Mouse (Mus musculus): ENCODE measurements around the gene Trpm3. TPM values are rescaled to one million over a fixed set of nuclear protein-coding genes. Genes with fewer than 3 reads are reported as not detected.
A peak's percentile ranks its signal among the peaks of the same experiment; 100 is the strongest.

Trpm3 gene
- total and polyA plus RNA-seq, 2 experiments from 2014 or later = 19.1 to 64.7 TPM

DNA sequence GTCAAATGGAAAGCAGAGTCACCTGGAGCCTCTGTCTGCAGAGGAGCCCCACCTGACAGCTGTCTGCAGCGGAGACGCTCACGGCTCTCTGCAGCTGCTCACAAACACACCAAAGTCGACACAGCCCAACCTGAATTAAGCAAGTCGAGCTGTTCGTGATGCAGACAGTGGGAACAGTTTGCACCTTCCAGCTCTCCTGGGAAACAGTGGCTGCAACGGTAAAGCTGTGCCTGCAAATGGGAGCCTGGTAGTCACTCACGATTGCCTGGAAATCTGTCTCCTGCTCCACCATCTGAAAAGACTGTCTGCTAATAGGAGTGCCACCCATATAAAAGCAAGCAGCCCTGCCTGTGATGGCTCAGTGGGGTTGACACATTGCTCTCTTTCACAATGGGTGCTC is 865.0 kb downstream of the Trpm3 start:
- DNase-seq (ENCODE audit: low spot score) (peak; percentile 41), ATAC-seq (ENCODE audit: low FRiP score) (no peak)
- no peaks in the 10 kb centered on the region for H3K4me1 ChIP-seq (ENCODE audit: insufficient read depth, low read length)
- H3K4me3 ChIP-seq (ENCODE audit: low read depth, low read length) = no peak overlapping the region
- H3K9ac ChIP-seq (replicated peaks; ENCODE audit: low read length, poor library complexity, severe bottlenecking) = no peak overlapping the region; the same call in 1 of the 2 replicates
- peak overlapping the region; percentile 68 for H3K27ac ChIP-seq (ENCODE audit: low read depth, low read length)
- TF ChIP-seq CTCF (IDR thresholded peaks at IDR 0.05) = no peak
- no peak overlapping the region for H3K4me2 ChIP-seq (ENCODE audit: low read depth, low read length, poor library complexity, severe bottlenecking)
- H3K27me3 ChIP-seq (ENCODE audit: insufficient read depth, low read length) = no peaks in the 10 kb centered on the region
- 47% methylated on average over 8 of the region's 8 CpGs for WGBS
- no peaks in the 10 kb centered on the region for H3K9me3 ChIP-seq (ENCODE audit: low read length)
- H3K36me3 ChIP-seq (ENCODE audit: insufficient read depth, low read length) = no peaks in the 10 kb centered on the region

DNA sequence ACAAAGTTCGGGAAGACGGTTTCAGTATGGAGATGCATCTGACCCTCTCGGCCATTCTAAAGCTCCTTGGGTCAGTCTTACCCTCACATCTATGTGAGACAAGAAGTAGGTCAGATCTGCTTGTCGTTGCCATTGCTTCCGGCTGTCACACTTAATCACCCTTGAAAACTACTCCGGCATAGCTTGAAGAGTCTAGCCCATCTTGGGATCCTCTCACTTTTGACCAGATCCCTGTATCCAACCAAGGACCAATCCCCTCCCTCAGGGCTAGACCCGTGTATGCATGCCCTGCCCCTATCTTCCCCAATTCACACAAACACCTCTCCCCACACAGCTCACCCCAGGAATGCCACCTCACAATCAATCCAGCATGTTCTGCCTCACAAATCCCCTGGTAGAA is 867.0 kb downstream of the Trpm3 start:
- no peak overlapping the region for H3K4me2 ChIP-seq (ENCODE audit: low read depth, low read length, poor library complexity, severe bottlenecking)
- no peaks in the 10 kb centered on the region for H3K36me3 ChIP-seq (ENCODE audit: insufficient read depth, low read length)
- no peak overlapping the region for H3K4me3 ChIP-seq (ENCODE audit: low read depth, low read length)
- H3K9me3 ChIP-seq (ENCODE audit: low read length) = no peaks in the 10 kb centered on the region
- no peaks in the 10 kb centered on the region for H3K4me1 ChIP-seq (ENCODE audit: insufficient read depth, low read length)
- no peak overlapping the region for H3K9ac ChIP-seq (replicated peaks; ENCODE audit: low read length, poor library complexity, severe bottlenecking)
- ATAC-seq (ENCODE audit: low FRiP score) = no peak
- H3K27me3 ChIP-seq (ENCODE audit: insufficient read depth, low read length) = no peaks in the 10 kb centered on the region
- TF ChIP-seq CTCF (IDR thresholded peaks at IDR 0.05) = no peak
- WGBS = 90% methylated on average over 7 of the region's 7 CpGs
- no peak overlapping the region for H3K27ac ChIP-seq (ENCODE audit: low read depth, low read length)
- DNase-seq (ENCODE audit: low spot score) = no peak

DNA sequence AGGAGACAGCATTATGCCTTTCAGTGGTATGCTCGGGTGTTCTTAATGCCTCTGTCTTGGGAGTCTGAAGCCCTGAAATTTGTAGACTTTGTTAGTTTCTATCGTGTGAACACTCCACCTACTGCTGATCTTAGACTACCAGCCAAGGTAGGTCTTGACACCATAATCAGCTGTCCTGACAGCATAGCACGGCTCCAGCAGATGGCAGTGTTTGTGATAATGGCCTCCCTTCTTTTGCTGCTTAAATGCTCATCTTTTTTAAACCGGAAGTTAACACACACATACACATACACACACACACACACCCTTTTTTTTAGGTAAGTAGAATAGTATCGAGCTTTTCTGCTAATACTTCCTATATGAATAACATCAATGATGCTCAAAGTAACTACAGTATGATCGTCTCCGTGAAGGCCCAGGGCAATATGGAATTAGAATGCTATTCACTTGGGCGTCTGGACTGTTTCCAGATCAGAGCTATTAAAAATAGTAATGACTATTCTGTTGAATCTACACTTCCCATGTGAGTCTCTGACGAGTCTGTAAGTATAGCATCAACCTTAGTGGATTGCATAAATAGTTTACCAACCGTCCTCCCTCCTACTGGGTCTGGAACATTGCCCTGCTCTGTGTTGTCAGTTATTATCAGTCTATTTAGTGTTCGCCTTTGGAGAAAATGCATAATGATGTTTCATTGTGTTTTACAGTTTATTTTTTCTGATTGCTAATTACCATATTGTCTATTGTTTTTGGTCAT is 867.8 kb downstream of the Trpm3 start:
- Histone ChIP-seq H3K4me1 (ENCODE audit: insufficient read depth, low read length) (no peaks in the 10 kb centered on the region), H3K4me3 (ENCODE audit: low read depth, low read length) (no peak overlapping the region), H3K27ac (ENCODE audit: low read depth, low read length) (no peak overlapping the region), H3K36me3 (ENCODE audit: insufficient read depth, low read length) (no peaks in the 10 kb centered on the region), H3K4me2 (ENCODE audit: low read depth, low read length, poor library complexity, severe bottlenecking) (no peak overlapping the region), H3K9ac (replicated peaks; ENCODE audit: low read length, poor library complexity, severe bottlenecking) (no peak overlapping the region), H3K9me3 (ENCODE audit: low read length) (no peaks in the 10 kb centered on the region), H3K27me3 (ENCODE audit: insufficient read depth, low read length) (no peaks in the 10 kb centered on the region)
- WGBS = 62% methylated on average over 11 of the region's 11 CpGs
- peak; percentile 71 for DNase-seq (ENCODE audit: low spot score)
- peak; percentile 75 for TF ChIP-seq CTCF (IDR thresholded peaks at IDR 0.05)
- ATAC-seq (ENCODE audit: low FRiP score) = no peak

DNA sequence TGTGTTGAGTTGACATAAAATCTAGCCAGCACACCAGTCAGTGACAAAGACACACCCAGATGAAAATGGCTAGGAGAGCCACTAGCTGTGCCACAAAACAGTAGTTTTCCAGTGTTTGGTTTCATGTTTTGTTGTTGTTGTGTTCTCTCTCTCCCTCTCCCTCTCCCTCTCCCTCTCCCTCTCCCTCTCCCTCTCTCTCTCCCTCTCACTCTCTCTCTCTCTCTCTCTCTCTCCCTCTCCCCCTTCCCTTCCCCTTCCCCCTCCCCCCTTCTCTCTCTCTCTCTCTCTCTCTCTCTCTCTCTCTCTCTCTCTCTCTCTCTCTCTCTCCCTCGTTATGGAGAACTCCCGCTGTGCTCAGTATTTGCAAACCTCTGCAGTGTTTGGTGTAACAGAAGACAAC is 874.8 kb downstream of the Trpm3 start:
- H3K27me3 ChIP-seq (ENCODE audit: insufficient read depth, low read length) = no peaks in the 10 kb centered on the region
- no peak overlapping the region for H3K4me3 ChIP-seq (ENCODE audit: low read depth, low read length)
- no peak for TF ChIP-seq CTCF (IDR thresholded peaks at IDR 0.05)
- no peak for DNase-seq (ENCODE audit: low spot score)
- WGBS = no CpG with 5 or more reads among the region's 2 CpGs
- H3K9me3 ChIP-seq (ENCODE audit: low read length) = no peaks in the 10 kb centered on the region
- no peak overlapping the region for H3K27ac ChIP-seq (ENCODE audit: low read depth, low read length)
- H3K36me3 ChIP-seq (ENCODE audit: insufficient read depth, low read length) = no peaks in the 10 kb centered on the region
- H3K4me1 ChIP-seq (ENCODE audit: insufficient read depth, low read length) = no peaks in the 10 kb centered on the region
- no peak overlapping the region for H3K4me2 ChIP-seq (ENCODE audit: low read depth, low read length, poor library complexity, severe bottlenecking)
- H3K9ac ChIP-seq (replicated peaks; ENCODE audit: low read length, poor library complexity, severe bottlenecking) = no peak overlapping the region
- ATAC-seq (ENCODE audit: low FRiP score) = no peak

DNA sequence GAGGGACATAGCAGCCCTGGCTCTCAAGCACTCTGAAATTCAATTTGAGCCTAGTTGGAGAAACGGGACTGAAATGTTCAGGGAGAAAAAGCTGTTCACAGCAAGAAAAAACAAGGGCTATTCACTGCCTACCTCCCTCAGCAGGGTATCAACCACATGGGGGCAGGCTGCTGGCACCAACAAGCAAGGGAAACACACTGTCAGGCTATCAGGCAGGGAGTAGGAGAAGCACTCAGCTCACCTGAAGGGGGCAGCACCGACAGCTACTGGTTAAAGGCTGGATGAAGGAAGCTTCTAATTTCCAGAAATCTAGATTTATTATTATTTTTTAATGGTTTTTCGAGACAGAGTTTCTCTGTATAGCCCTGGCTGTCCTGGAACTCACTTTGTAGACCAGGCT is 876.7 kb downstream of the Trpm3 start:
- peak; percentile 42 for DNase-seq (ENCODE audit: low spot score)

DNA sequence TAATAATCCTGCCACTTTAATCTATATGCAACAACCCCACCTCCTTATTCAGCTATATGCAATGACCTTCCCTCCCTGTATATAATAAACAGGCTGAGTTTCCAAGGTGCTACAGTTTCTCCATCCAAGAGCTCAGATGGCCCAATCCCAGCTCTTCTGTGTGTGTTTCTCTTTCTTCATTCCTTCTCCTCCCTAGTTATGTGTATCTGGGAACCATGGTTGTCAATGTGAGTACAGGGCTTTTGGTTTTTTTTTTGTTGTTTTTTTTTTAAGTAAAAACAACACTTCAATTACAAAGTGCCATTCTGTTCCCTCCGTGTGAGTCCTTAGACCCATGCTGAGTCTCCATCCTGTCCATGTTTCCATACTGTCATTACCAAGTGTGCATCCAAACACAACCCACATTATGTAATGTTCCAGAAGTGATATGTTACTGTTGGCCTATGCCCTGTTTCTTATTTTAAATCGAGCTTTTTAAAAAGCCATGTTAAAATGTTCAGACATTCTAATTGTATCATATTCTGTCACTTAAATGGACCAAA is 879.4 kb downstream of the Trpm3 start:
- DNase-seq (ENCODE audit: low spot score) (no peak), ATAC-seq (ENCODE audit: low FRiP score) (no peak)
- Histone ChIP-seq H3K27me3 (ENCODE audit: insufficient read depth, low read length) (no peaks in the 10 kb centered on the region), H3K9ac (replicated peaks; ENCODE audit: low read length, poor library complexity, severe bottlenecking) (no peak overlapping the region), H3K4me3 (ENCODE audit: low read depth, low read length) (no peak overlapping the region), H3K36me3 (ENCODE audit: insufficient read depth, low read length) (no peaks in the 10 kb centered on the region), H3K4me2 (ENCODE audit: low read depth, low read length, poor library complexity, severe bottlenecking) (no peak overlapping the region), H3K9me3 (ENCODE audit: low read length) (no peaks in the 10 kb centered on the region), H3K27ac (ENCODE audit: low read depth, low read length) (no peak overlapping the region), H3K4me1 (ENCODE audit: insufficient read depth, low read length) (no peaks in the 10 kb centered on the region)
- WGBS = 74% methylated on average over 2 of the region's 2 CpGs
- no peak for TF ChIP-seq CTCF (IDR thresholded peaks at IDR 0.05)

More for the DNA sequence above, 876.7 kb downstream of the Trpm3 start:
- no peak for ATAC-seq (ENCODE audit: low FRiP score)
- no peak overlapping the region for H3K9ac ChIP-seq (replicated peaks; ENCODE audit: low read length, poor library complexity, severe bottlenecking)
- no peaks in the 10 kb centered on the region for H3K9me3 ChIP-seq (ENCODE audit: low read length)
- no peak overlapping the region for H3K4me2 ChIP-seq (ENCODE audit: low read depth, low read length, poor library complexity, severe bottlenecking)
- no peaks in the 10 kb centered on the region for H3K36me3 ChIP-seq (ENCODE audit: insufficient read depth, low read length)
- peak; percentile 50 for TF ChIP-seq CTCF (IDR thresholded peaks at IDR 0.05)
- H3K4me3 ChIP-seq (ENCODE audit: low read depth, low read length) = no peak overlapping the region
- no peak overlapping the region for H3K27ac ChIP-seq (ENCODE audit: low read depth, low read length)
- no peaks in the 10 kb centered on the region for H3K4me1 ChIP-seq (ENCODE audit: insufficient read depth, low read length)
- H3K27me3 ChIP-seq (ENCODE audit: insufficient read depth, low read length) = no peaks in the 10 kb centered on the region
- WGBS = 57% methylated on average over 3 of the region's 3 CpGs
